Mouse (Mus musculus) embryonic fibroblast, embryonic 13.5 days (primary cell): ENCODE results near the gene Bst2.
A peak's percentile ranks its signal among the peaks of the same experiment; 100 is the strongest.

Experiments
- CTCF ChIP-seq: IDR thresholded peaks from 2 replicates; pipeline ENCODE4 v1.5.1; 2011; ENCODE audit warnings: mild to moderate bottlenecking, control low read depth, low read length, moderate library complexity, borderline replicate concordance; ENCODE audit not compliant: insufficient read depth
- POLR2A ChIP-seq: IDR thresholded peaks from 2 replicates; pipeline ENCODE4 v1.6.1; 2011; ENCODE audit warnings: low read depth, mild to moderate bottlenecking, control low read depth, low read length, moderate library complexity

- TF ChIP-seq POLR2A (no peak), CTCF (peak; percentile 95)
Observed at GRCm38 (mm10) chr8:71521634-71522033, 15.6 kb downstream of the Bst2 start.
